Mouse (Mus musculus): ENCODE measurements around the gene Zfp429. TPM values are rescaled to one million over a fixed set of nuclear protein-coding genes. Genes with fewer than 3 reads are reported as not detected.

The Zfp429 gene
- polyA plus RNA-seq, 1 experiment: 0.65 TPM

DNA sequence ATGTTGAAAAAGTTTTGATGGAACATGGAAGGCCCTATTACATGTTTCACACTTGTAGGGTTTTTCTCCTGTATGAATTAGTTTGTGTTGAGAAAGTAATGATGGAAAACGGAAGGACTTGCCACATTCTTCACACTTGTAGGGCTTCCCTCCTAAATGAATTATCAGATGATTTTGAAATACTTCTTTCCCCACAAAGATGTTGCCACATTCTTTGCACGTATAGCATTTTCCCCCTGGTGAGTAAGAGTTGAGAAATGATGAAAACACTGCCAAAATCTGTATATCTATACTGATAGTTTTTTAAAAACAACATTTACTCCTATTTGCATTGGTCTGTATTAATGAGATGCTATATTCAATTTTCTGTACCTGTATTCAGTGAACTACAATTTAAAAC, 56.2 kb downstream of the Zfp429 start:
- Histone ChIP-seq H3K27me3 (ENCODE audit: control insufficient read depth, insufficient read depth, low read length) (no peaks in the 10 kb centered on the region), H3K4me3 (ENCODE audit: low read depth, low read length) (no peak overlapping the region), H3K36me3 (ENCODE audit: control insufficient read depth, insufficient read depth, low read length) (peaks cover 26% of the 10 kb centered on the region), H3K27ac (ENCODE audit: insufficient read depth, low read depth, low read length) (no peak overlapping the region), H3K4me1 (ENCODE audit: control insufficient read depth, insufficient read depth, insufficient read length, low read length) (no peaks in the 10 kb centered on the region)
- 90% methylated on average over 2 of the region's 2 CpGs for WGBS
- no peak for TF ChIP-seq CTCF (IDR thresholded peaks at IDR 0.05; ENCODE audit: extremely low read depth, insufficient read length, insufficient replicate concordance, low read depth, low read length)
- TF ChIP-seq POLR2A (IDR thresholded peaks at IDR 0.05; ENCODE audit: low read depth, low read length): no peak

Other genes starting within 250 kb of the Zfp429 start
- 0.10 and 0.33 TPM in 2 replicates for gene Rsl1, start 226.6 kb downstream of the Zfp429 start, polyA plus RNA-seq (2012; rRNA removed)
- gene Zfp455, start 205.3 kb downstream of the Zfp429 start, polyA plus RNA-seq (2012; rRNA removed): 0.06 TPM in 1 of 2 replicates, not detected in the other
- 0.09 and 0.16 TPM in 2 replicates for gene Zfp458, start 121.4 kb downstream of the Zfp429 start, polyA plus RNA-seq (2012; rRNA removed)
- 0.22 and 0.27 TPM in 2 replicates for gene Zfp457, start 93.3 kb downstream of the Zfp429 start, polyA plus RNA-seq (2012; rRNA removed)
- gene Zfp595, start 67.2 kb downstream of the Zfp429 start, polyA plus RNA-seq (2012; rRNA removed): 0.04 and 0.14 TPM in 2 replicates
- gene Gm28044, start 39.3 kb downstream of the Zfp429 start, polyA plus RNA-seq (2012; rRNA removed): not detected in 2 replicates
- 0.06 TPM in 1 of 2 replicates, not detected in the other for gene Zfp953, start 39.2 kb downstream of the Zfp429 start, polyA plus RNA-seq (2012; rRNA removed)
- not detected in 2 replicates for gene Gm28041, start 24.1 kb downstream of the Zfp429 start, polyA plus RNA-seq (2012; rRNA removed)
- 0.04 and 0.11 TPM in 2 replicates for gene Zfp456, start 24.0 kb downstream of the Zfp429 start, polyA plus RNA-seq (2012; rRNA removed)
- 0.08 and 0.11 TPM in 2 replicates for gene Zfp459, start 21.6 kb upstream of the Zfp429 start, polyA plus RNA-seq (2012; rRNA removed)
- 0.08 and 0.58 TPM in 2 replicates for gene Zfp874a, start 51.8 kb upstream of the Zfp429 start, polyA plus RNA-seq (2012; rRNA removed)
- 0.33 and 0.46 TPM in 2 replicates for gene Zfp874b, start 84.4 kb upstream of the Zfp429 start, polyA plus RNA-seq (2012; rRNA removed)
- gene Zfp58, start 100.7 kb upstream of the Zfp429 start, polyA plus RNA-seq (2012; rRNA removed): 0.14 TPM in 1 of 2 replicates, not detected in the other
- gene Gm26965, start 126.3 kb upstream of the Zfp429 start, polyA plus RNA-seq (2012; rRNA removed): not detected in 2 replicates
- gene Zfp87, start 126.4 kb upstream of the Zfp429 start, polyA plus RNA-seq (2012; rRNA removed): 8.1 and 11.7 TPM in 2 replicates
- 1.2 TPM in 2 replicates for gene Zfp748, start 154.0 kb upstream of the Zfp429 start, polyA plus RNA-seq (2012; rRNA removed)
- 0.01 and 0.08 TPM in 2 replicates for gene Zfp729b, start 209.9 kb upstream of the Zfp429 start, polyA plus RNA-seq (2012; rRNA removed)
- gene Gm49345, start 237.9 kb upstream of the Zfp429 start, polyA plus RNA-seq (2012; rRNA removed): not detected in 2 replicates
- 0.09 and 0.46 TPM in 2 replicates for gene Zfp729a, start 238.0 kb upstream of the Zfp429 start, polyA plus RNA-seq (2012; rRNA removed)